Comparison of ENCODE assay signal across 9 mouse cellular contexts in genomic region chr11:90224914-90225470, GRCm38 (mm10). TPM values are rescaled to one million over a fixed set of nuclear protein-coding genes. Genes with fewer than 3 reads are reported as not detected.
DNase-seq lines count a peak whose midpoint lies in the region; ATAC-seq and TF ChIP-seq lines count a peak whose summit lies in the region.
"Had no signal": no experiment of that assay in that cellular context is flagged by ENCODE, and none has a peak within 500 bp of the region (broad histone marks: within the 10 kb centered on the region; RNA-seq: fewer than 3 reads in every experiment).

No protein-coding gene starts in this region.

- H3K9ac ChIP-seq in heart, embryonic 12.5 days = no peak overlapping the region
- H3K9ac ChIP-seq in liver, embryonic 12.5 days = no peak overlapping the region
- H3K9ac ChIP-seq in stomach, embryonic 15.5 days = no peak overlapping the region
- H3K9ac ChIP-seq: limb, embryonic 12.5 days had no signal

- peak overlapping the region; percentile 16; the same call in 1 of the 2 replicates for H3K27ac ChIP-seq in spleen, adult 2 months (ENCODE audit: insufficient read depth, low read length)
- peak overlapping the region; percentile 38; the same call in 1 of the 2 replicates for H3K27ac ChIP-seq in heart, embryonic 12.5 days (ENCODE audit: poor library complexity, severe bottlenecking)
- H3K27ac ChIP-seq in liver, embryonic 12.5 days = 0 out of 2 replicates have a peak overlapping the region, but pooled peaks have one; percentile 51
- H3K27ac ChIP-seq in stomach, embryonic 15.5 days = peak overlapping the region; percentile 5; the same call in 1 of the 2 replicates
- H3K27ac ChIP-seq: limb, embryonic 12.5 days had no signal

- H3K4me1 ChIP-seq in spleen, adult 2 months (ENCODE audit: control insufficient read depth, insufficient read depth, insufficient read length) = peaks cover 8% of the 10 kb centered on the region; the same call in 1 of the 2 replicates
- H3K4me1 ChIP-seq in heart, embryonic 12.5 days (replicated peaks) = peaks cover 23% of the 10 kb centered on the region
- peaks cover 24% of the 10 kb centered on the region for H3K4me1 ChIP-seq in liver, embryonic 12.5 days
- peaks cover 2% of the 10 kb centered on the region; the same call in 1 of the 2 replicates for H3K4me1 ChIP-seq in stomach, embryonic 15.5 days

- no peak overlapping the region for H3K4me3 ChIP-seq in spleen, adult 2 months (ENCODE audit: extremely low read depth, insufficient read depth, insufficient read length)
- no peak overlapping the region for H3K4me3 ChIP-seq in heart, embryonic 12.5 days
- H3K4me3 ChIP-seq in liver, embryonic 12.5 days = no peak overlapping the region
- no peak overlapping the region for H3K4me3 ChIP-seq in stomach, embryonic 15.5 days (replicated peaks)
- H3K4me3 ChIP-seq: limb, embryonic 12.5 days had no signal

- ATAC-seq in heart, embryonic 12.5 days (ENCODE audit: insufficient number of reproducible peaks, low FRiP score) = peak; percentile 57; the same call in 1 of the 2 replicates
- ATAC-seq in liver, embryonic 12.5 days = 0 out of 2 replicates have a peak, but pooled peaks have one; percentile 32
- 0 out of 2 replicates have a peak, but pooled peaks have one; percentile 35 for ATAC-seq in stomach, embryonic 15.5 days (ENCODE audit: insufficient read depth, low FRiP score, low read depth)

- TF ChIP-seq CTCF in spleen, adult 2 months (IDR thresholded peaks at IDR 0.05; ENCODE audit: extremely low read depth, insufficient read depth, insufficient read length, insufficient replicate concordance) = no peak

- H3K27me3 ChIP-seq in spleen, adult 2 months (ENCODE audit: control insufficient read depth, insufficient read depth, low read length) = no peaks in the 10 kb centered on the region
- no peaks in the 10 kb centered on the region for H3K27me3 ChIP-seq in heart, embryonic 12.5 days (replicated peaks)
- H3K27me3 ChIP-seq in liver, embryonic 12.5 days (replicated peaks) = no peaks in the 10 kb centered on the region
- H3K27me3 ChIP-seq in stomach, embryonic 15.5 days (replicated peaks) = no peaks in the 10 kb centered on the region
- H3K27me3 ChIP-seq: limb, embryonic 12.5 days had no signal

- H3K36me3 ChIP-seq in spleen, adult 2 months (ENCODE audit: control insufficient read depth, insufficient read depth, low read length) = no peaks in the 10 kb centered on the region
- no peaks in the 10 kb centered on the region for H3K36me3 ChIP-seq in heart, embryonic 12.5 days
- no peaks in the 10 kb centered on the region for H3K36me3 ChIP-seq in liver, embryonic 12.5 days
- no peaks in the 10 kb centered on the region for H3K36me3 ChIP-seq in stomach, embryonic 15.5 days
- H3K36me3 ChIP-seq: limb, embryonic 12.5 days had no signal

- TF ChIP-seq POLR2A in spleen, adult 2 months (IDR thresholded peaks at IDR 0.05; ENCODE audit: low read depth, low read length) = no peak

- DNase-seq in spleen, adult 2 months (ENCODE audit: low read depth in 1 of 2, low spot score in 2 of 2) = no peak
- no peak for DNase-seq in spleen, adult 12 weeks (ENCODE audit: low spot score)
- no peak for DNase-seq in urinary bladder, postnatal 14 days (ENCODE audit: low spot score)
- DNase-seq in cerebellum, adult 8-10 months = no peak
- no peak for DNase-seq in left cerebral cortex, adult 18-20 months (ENCODE audit: low spot score in 2 of 2)

- H3K4me2 ChIP-seq in heart, embryonic 12.5 days = peak overlapping the region; percentile 26
- peak overlapping the region; percentile 24; the same call in 1 of the 2 replicates for H3K4me2 ChIP-seq in liver, embryonic 12.5 days
- H3K4me2 ChIP-seq in stomach, embryonic 15.5 days = no peak overlapping the region
- H3K4me2 ChIP-seq: limb, embryonic 12.5 days had no signal

- no peaks in the 10 kb centered on the region for H3K9me3 ChIP-seq in heart, embryonic 12.5 days (replicated peaks)
- no peaks in the 10 kb centered on the region for H3K9me3 ChIP-seq in liver, embryonic 12.5 days (replicated peaks)
- no peaks in the 10 kb centered on the region for H3K9me3 ChIP-seq in stomach, embryonic 15.5 days
- H3K9me3 ChIP-seq: limb, embryonic 12.5 days had no signal

- WGBS in spleen, adult 2 months = 1% methylated on average over 11 of the region's 11 CpGs
- WGBS in heart, embryonic 12.5 days = 18% methylated on average over 11 of the region's 11 CpGs
- 9% methylated on average over 11 of the region's 11 CpGs for WGBS in liver, embryonic 12.5 days (ENCODE audit: insufficient replicate concordance)
- WGBS in stomach, embryonic 15.5 days = 25% methylated on average over 11 of the region's 11 CpGs

RNA-seq across cellular contexts. Expression of gene Mmd, which starts 24.3 kb away (rescaled TPM):
- 9.6 and 14.8 TPM in 2 replicates for polyA plus RNA-seq in spleen, adult 2 months (2012; rRNA removed)
- 111 and 118 TPM in 2 replicates for polyA plus RNA-seq in heart, embryonic 12.5 days (2016; fragmentation: Nextera tagmentation; extraction: Ambion mirVana)
- 10.6 and 12.0 TPM in 2 replicates for polyA plus RNA-seq in liver, embryonic 12.5 days (2016; fragmentation: Nextera tagmentation; extraction: Ambion mirVana)
- polyA plus RNA-seq in stomach, embryonic 15.5 days (2015; fragmentation: Nextera tagmentation; extraction: Ambion mirVana) = 47.2 and 49.7 TPM in 2 replicates
- total RNA-seq in left cerebral cortex, adult 18-20 months (2021) = 100 to 1,000 TPM; 217 TPM

RNA-seq across cellular contexts. Expression of gene Gm45716, which starts 37.5 kb away (rescaled TPM):
- polyA plus RNA-seq in spleen, adult 2 months (2012; rRNA removed) = 0.62 and 1.2 TPM in 2 replicates
- polyA plus RNA-seq in heart, embryonic 12.5 days (2016; fragmentation: Nextera tagmentation; extraction: Ambion mirVana) = 48.2 and 49.5 TPM in 2 replicates
- 3.0 and 3.4 TPM in 2 replicates for polyA plus RNA-seq in liver, embryonic 12.5 days (2016; fragmentation: Nextera tagmentation; extraction: Ambion mirVana)
- polyA plus RNA-seq in stomach, embryonic 15.5 days (2015; fragmentation: Nextera tagmentation; extraction: Ambion mirVana) = 10.1 and 10.6 TPM in 2 replicates
- total RNA-seq in left cerebral cortex, adult 18-20 months (2021) = 1 to 10 TPM; 4.1 to 4.7 TPM
